Mouse (Mus musculus): Measurements from ENCODE around the gene Trim80. TPM values are rescaled to one million over a fixed set of nuclear protein-coding genes. Genes with fewer than 3 reads are reported as not detected.
"Not testable (repeated sequence)": the region's sequence is repeated elsewhere in the genome, so short reads cannot be mapped to it uniquely, and the experiment has no call there.

The Trim80 gene
- polyA plus RNA-seq, 1 experiment, result 0.15 TPM

GRCm38 (mm10) chr11:115448075-115448474, 7.7 kb downstream of the Trim80 start:
- Histone ChIP-seq H3K27ac (ENCODE audit: insufficient read depth, low read length) (no peak overlapping the region), H3K27me3 (ENCODE audit: control insufficient read depth, insufficient read depth, low read length) (no peaks in the 10 kb centered on the region), H3K4me3 (replicated peaks; ENCODE audit: insufficient read depth, low read depth, low read length) (no peak overlapping the region), H3K4me1 (ENCODE audit: control insufficient read depth, insufficient read depth, low read length) (no peaks in the 10 kb centered on the region)
- no peak for TF ChIP-seq POLR2A (IDR thresholded peaks at IDR 0.05; ENCODE audit: borderline replicate concordance, insufficient read depth, low read length)
- TF ChIP-seq CTCF (IDR thresholded peaks at IDR 0.05; ENCODE audit: borderline replicate concordance, insufficient read depth, low read depth, low read length), result no peak
- 82% methylated on average over 16 of the region's 16 CpGs for WGBS
- no peak for DNase-seq

GRCm38 (mm10) chr11:115448998-115449397, 8.7 kb downstream of the Trim80 start:
- TF ChIP-seq CTCF (IDR thresholded peaks at IDR 0.05; ENCODE audit: borderline replicate concordance, insufficient read depth, low read depth, low read length) (no peak), POLR2A (IDR thresholded peaks at IDR 0.05; ENCODE audit: borderline replicate concordance, insufficient read depth, low read length) (no peak)
- 64% methylated on average over 7 of the region's 7 CpGs for WGBS
- no peak overlapping the region for H3K27ac ChIP-seq (ENCODE audit: insufficient read depth, low read length)
- H3K4me1 ChIP-seq (ENCODE audit: control insufficient read depth, insufficient read depth, low read length), result no peaks in the 10 kb centered on the region; the same call in 1 of the 2 replicates
- H3K4me3 ChIP-seq (replicated peaks; ENCODE audit: insufficient read depth, low read depth, low read length), result no peak overlapping the region
- no peak for DNase-seq
- no peaks in the 10 kb centered on the region for H3K27me3 ChIP-seq (ENCODE audit: control insufficient read depth, insufficient read depth, low read length)

- no peaks in the 10 kb centered on the region for H3K27me3 ChIP-seq (ENCODE audit: control insufficient read depth, insufficient read depth, low read length)
- H3K27ac ChIP-seq (ENCODE audit: insufficient read depth, low read length), result no peak overlapping the region
- WGBS, result 89% methylated on average over 7 of the region's 7 CpGs
- no peak for DNase-seq
- H3K4me3 ChIP-seq (replicated peaks; ENCODE audit: insufficient read depth, low read depth, low read length), result no peak overlapping the region
- H3K4me1 ChIP-seq (ENCODE audit: control insufficient read depth, insufficient read depth, low read length), result no peaks in the 10 kb centered on the region; the same call in 1 of the 2 replicates
- no peak for TF ChIP-seq POLR2A (IDR thresholded peaks at IDR 0.05; ENCODE audit: borderline replicate concordance, insufficient read depth, low read length)
- TF ChIP-seq CTCF (IDR thresholded peaks at IDR 0.05; ENCODE audit: borderline replicate concordance, insufficient read depth, low read depth, low read length), result no peak
Measured at GRCm38 (mm10) chr11:115450176-115450575, 9.8 kb downstream of the Trim80 start.

GRCm38 (mm10) chr11:115451781-115452241, 11.5 kb downstream of the Trim80 start:
- no peak for TF ChIP-seq CTCF (IDR thresholded peaks at IDR 0.05; ENCODE audit: borderline replicate concordance, insufficient read depth, low read depth, low read length)
- no peak for TF ChIP-seq POLR2A (IDR thresholded peaks at IDR 0.05; ENCODE audit: borderline replicate concordance, insufficient read depth, low read length)
- H3K4me3 ChIP-seq (replicated peaks; ENCODE audit: insufficient read depth, low read depth, low read length), result no peak overlapping the region
- no peak for DNase-seq
- no peaks in the 10 kb centered on the region for H3K27me3 ChIP-seq (ENCODE audit: control insufficient read depth, insufficient read depth, low read length)
- no peak overlapping the region for H3K27ac ChIP-seq (ENCODE audit: insufficient read depth, low read length)
- no peaks in the 10 kb centered on the region; the same call in 1 of the 2 replicates for H3K4me1 ChIP-seq (ENCODE audit: control insufficient read depth, insufficient read depth, low read length)
- 80% methylated on average over 8 of the region's 8 CpGs for WGBS

GRCm38 (mm10) chr11:115452281-115452860, 12.0 kb downstream of the Trim80 start:
- no peaks in the 10 kb centered on the region; the same call in 1 of the 2 replicates for H3K4me1 ChIP-seq (ENCODE audit: control insufficient read depth, insufficient read depth, low read length)
- no peak overlapping the region for H3K27ac ChIP-seq (ENCODE audit: insufficient read depth, low read length)
- no peak for DNase-seq
- no peaks in the 10 kb centered on the region for H3K27me3 ChIP-seq (ENCODE audit: control insufficient read depth, insufficient read depth, low read length)
- H3K4me3 ChIP-seq (replicated peaks; ENCODE audit: insufficient read depth, low read depth, low read length), result no peak overlapping the region
- 72% methylated on average over 7 of the region's 7 CpGs for WGBS
- TF ChIP-seq CTCF (IDR thresholded peaks at IDR 0.05; ENCODE audit: borderline replicate concordance, insufficient read depth, low read depth, low read length), result no peak
- no peak for TF ChIP-seq POLR2A (IDR thresholded peaks at IDR 0.05; ENCODE audit: borderline replicate concordance, insufficient read depth, low read length)

GRCm38 (mm10) chr11:115453306-115453705, 13.0 kb downstream of the Trim80 start:
- 62% methylated on average over 4 of the region's 4 CpGs for WGBS
- no peaks in the 10 kb centered on the region; the same call in 1 of the 2 replicates for H3K4me1 ChIP-seq (ENCODE audit: control insufficient read depth, insufficient read depth, low read length)
- H3K4me3 ChIP-seq (replicated peaks; ENCODE audit: insufficient read depth, low read depth, low read length), result no peak overlapping the region
- H3K27ac ChIP-seq (ENCODE audit: insufficient read depth, low read length), result no peak overlapping the region
- no peaks in the 10 kb centered on the region for H3K27me3 ChIP-seq (ENCODE audit: control insufficient read depth, insufficient read depth, low read length)
- TF ChIP-seq POLR2A (IDR thresholded peaks at IDR 0.05; ENCODE audit: borderline replicate concordance, insufficient read depth, low read length), result no peak
- no peak for TF ChIP-seq CTCF (IDR thresholded peaks at IDR 0.05; ENCODE audit: borderline replicate concordance, insufficient read depth, low read depth, low read length)
- no peak for DNase-seq

GRCm38 (mm10) chr11:115454822-115455221, 14.5 kb downstream of the Trim80 start:
- not testable (repeated sequence) for H3K4me1 ChIP-seq (ENCODE audit: control insufficient read depth, insufficient read depth, low read length); H3K4me3 ChIP-seq (replicated peaks; ENCODE audit: insufficient read depth, low read depth, low read length); H3K27me3 ChIP-seq (ENCODE audit: control insufficient read depth, insufficient read depth, low read length); DNase-seq; H3K27ac ChIP-seq (ENCODE audit: insufficient read depth, low read length)
- WGBS, result 82% methylated on average over 6 of the region's 6 CpGs

GRCm38 (mm10) chr11:115455619-115456018, 15.3 kb downstream of the Trim80 start:
- H3K27me3 ChIP-seq (ENCODE audit: control insufficient read depth, insufficient read depth, low read length), result no peaks in the 10 kb centered on the region
- 90% methylated on average over 15 of the region's 15 CpGs for WGBS
- DNase-seq, result no peak
- no peak for TF ChIP-seq CTCF (IDR thresholded peaks at IDR 0.05; ENCODE audit: borderline replicate concordance, insufficient read depth, low read depth, low read length)
- no peak for TF ChIP-seq POLR2A (IDR thresholded peaks at IDR 0.05; ENCODE audit: borderline replicate concordance, insufficient read depth, low read length)
- H3K4me1 ChIP-seq (ENCODE audit: control insufficient read depth, insufficient read depth, low read length), result no peaks in the 10 kb centered on the region; the same call in 1 of the 2 replicates
- H3K27ac ChIP-seq (ENCODE audit: insufficient read depth, low read length), result no peak overlapping the region
- no peak overlapping the region for H3K4me3 ChIP-seq (replicated peaks; ENCODE audit: insufficient read depth, low read depth, low read length)
